Mouse (Mus musculus) embryonic facial prominence, embryonic 10.5 days (tissue): ENCODE measurements around the gene Il9. TPM values are rescaled to one million over a fixed set of nuclear protein-coding genes. Genes with fewer than 3 reads are reported as not detected.

ENCODE experiments used
- DNase-seq: peaks from one replicate; pipeline ENCODE4 v3.0.0-alpha.2; 2017; ENCODE audit warnings: low spot score
- H3K27ac ChIP-seq: fragments of 300-500 bp; sonication (generic); replicated peaks from 2 replicates; pipeline ENCODE4 v1.5.1; 2016; ENCODE audit warnings: mild to moderate bottlenecking
- H3K27me3 ChIP-seq: fragments of 300-500 bp; sonication (generic); replicated peaks from 2 replicates; pipeline ENCODE4 v1.6.1; 2016; ENCODE audit warnings: low read depth, mild to moderate bottlenecking; ENCODE audit not compliant: poor library complexity, severe bottlenecking
- H3K36me3 ChIP-seq: fragments of 300-500 bp; sonication (generic); replicated peaks from 2 replicates; pipeline ENCODE4 v1.6.1; 2016; ENCODE audit warnings: mild to moderate bottlenecking, moderate library complexity
- H3K4me1 ChIP-seq: fragments of 300-500 bp; sonication (generic); 2 replicates; pipeline ENCODE4 v1.6.1; 2016
- H3K4me3 ChIP-seq: fragments of 300-500 bp; sonication (generic); 2 replicates; pipeline ENCODE4 v1.5.1; 2016; ENCODE audit warnings: mild to moderate bottlenecking, moderate library complexity
- H3K9me3 ChIP-seq: fragments of 300-500 bp; sonication (generic); 2 replicates; pipeline ENCODE4 v1.6.1; 2016; ENCODE audit warnings: mild to moderate bottlenecking
- WGBS: fragments of 180-500 bp; shearing (Covaris S2); methylation state at CpG from one replicate; pipeline ENCODE4 v1.1.7; 2016; 5-methylcytosine and 5-hydroxymethylcytosine counted together
- polyA plus RNA-seq: library from polyadenylated mRNA; unstranded; fragments of >200 nt; fragmentation: Nextera tagmentation; extraction: Ambion mirVana; gene quantifications from 2 replicates; pipeline ENCODE4 v1.2.1, GENCODE M21; 2016

Il9 gene
- polyA plus RNA-seq, 1 experiment from 2014 or later = not detected

- Histone ChIP-seq H3K27me3 (no peaks in the 10 kb centered on the region), H3K27ac (no peak overlapping the region), H3K4me3 (no peak overlapping the region), H3K4me1 (no peaks in the 10 kb centered on the region), H3K9me3 (no peaks in the 10 kb centered on the region), H3K36me3 (no peaks in the 10 kb centered on the region)
- DNase-seq = no peak
- WGBS = 78% methylated on average over 6 of the region's 6 CpGs
Observed at GRCm38 (mm10) chr13:56501866-56502420, 19.9 kb upstream of the Il9 start.

- Histone ChIP-seq H3K4me1 (no peaks in the 10 kb centered on the region), H3K27ac (no peak overlapping the region), H3K4me3 (no peak overlapping the region), H3K9me3 (no peaks in the 10 kb centered on the region), H3K36me3 (no peaks in the 10 kb centered on the region), H3K27me3 (no peaks in the 10 kb centered on the region)
- DNase-seq = no peak
- WGBS = 90% methylated on average over 8 of the region's 8 CpGs
Observed at GRCm38 (mm10) chr13:56500636-56501035, 18.6 kb upstream of the Il9 start.

GRCm38 (mm10) chr13:56500132-56500531 lies 18.1 kb upstream of the Il9 start:
- H3K4me1 ChIP-seq = no peaks in the 10 kb centered on the region
- H3K9me3 ChIP-seq = no peaks in the 10 kb centered on the region
- no peak overlapping the region for H3K4me3 ChIP-seq
- no peak for DNase-seq
- H3K36me3 ChIP-seq = no peaks in the 10 kb centered on the region
- H3K27me3 ChIP-seq = no peaks in the 10 kb centered on the region
- no peak overlapping the region for H3K27ac ChIP-seq
- WGBS = 77% methylated on average over 3 of the region's 3 CpGs

- H3K27me3 ChIP-seq = no peaks in the 10 kb centered on the region
- WGBS = 72% methylated on average over 3 of the region's 3 CpGs
- no peak for DNase-seq
- no peaks in the 10 kb centered on the region for H3K9me3 ChIP-seq
- H3K4me3 ChIP-seq = no peak overlapping the region
- 0 out of 2 replicates have a peak, but pooled peaks cover 3% of the 10 kb centered on the region for H3K4me1 ChIP-seq
- no peak overlapping the region for H3K27ac ChIP-seq
- no peaks in the 10 kb centered on the region for H3K36me3 ChIP-seq
Observed at GRCm38 (mm10) chr13:56494440-56494839, 12.4 kb upstream of the Il9 start.

- H3K36me3 ChIP-seq = no peaks in the 10 kb centered on the region
- H3K9me3 ChIP-seq = no peaks in the 10 kb centered on the region
- no peaks in the 10 kb centered on the region for H3K27me3 ChIP-seq
- no peaks in the 10 kb centered on the region for H3K4me1 ChIP-seq
- DNase-seq = no peak
- no peak overlapping the region for H3K27ac ChIP-seq
- H3K4me3 ChIP-seq = no peak overlapping the region
- 72% methylated on average over 5 of the region's 5 CpGs for WGBS
Observed at GRCm38 (mm10) chr13:56488012-56488411, 6.0 kb upstream of the Il9 start.

- no peak for DNase-seq
- Histone ChIP-seq H3K4me1 (peaks cover 18% of the 10 kb centered on the region), H3K9me3 (no peaks in the 10 kb centered on the region), H3K27me3 (no peaks in the 10 kb centered on the region), H3K27ac (no peak overlapping the region; the same call in 1 of the 2 replicates), H3K4me3 (no peak overlapping the region), H3K36me3 (no peaks in the 10 kb centered on the region)
- WGBS = 83% methylated on average over 6 of the region's 6 CpGs
Observed at GRCm38 (mm10) chr13:56478027-56478426, 4.0 kb downstream of the Il9 start.

- H3K36me3 ChIP-seq = no peaks in the 10 kb centered on the region
- no peak overlapping the region for H3K4me3 ChIP-seq
- H3K27me3 ChIP-seq = no peaks in the 10 kb centered on the region
- WGBS = 39% methylated on average over 6 of the region's 6 CpGs
- peaks cover 18% of the 10 kb centered on the region for H3K4me1 ChIP-seq
- no peaks in the 10 kb centered on the region for H3K9me3 ChIP-seq
- DNase-seq = no peak
- no peak overlapping the region for H3K27ac ChIP-seq
Observed at GRCm38 (mm10) chr13:56477271-56477670, 4.8 kb downstream of the Il9 start.

GRCm38 (mm10) chr13:56476790-56477189 lies 5.3 kb downstream of the Il9 start:
- Histone ChIP-seq H3K4me3 (no peak overlapping the region), H3K27me3 (no peaks in the 10 kb centered on the region), H3K4me1 (peaks cover 18% of the 10 kb centered on the region), H3K9me3 (no peaks in the 10 kb centered on the region), H3K27ac (peak overlapping the region; percentile 40; the same call in 1 of the 2 replicates), H3K36me3 (no peaks in the 10 kb centered on the region)
- DNase-seq = no peak
- WGBS = 62% methylated on average over 5 of the region's 5 CpGs

- Histone ChIP-seq H3K4me3 (no peak overlapping the region), H3K4me1 (peaks cover 18% of the 10 kb centered on the region), H3K36me3 (no peaks in the 10 kb centered on the region), H3K27me3 (no peaks in the 10 kb centered on the region), H3K27ac (no peak overlapping the region), H3K9me3 (no peaks in the 10 kb centered on the region)
- DNase-seq = peak; percentile 56
- WGBS = 35% methylated on average over 4 of the region's 4 CpGs
Observed at GRCm38 (mm10) chr13:56475363-56475762, 6.7 kb downstream of the Il9 start.

- peaks cover 13% of the 10 kb centered on the region for H3K4me1 ChIP-seq
- H3K9me3 ChIP-seq = no peaks in the 10 kb centered on the region
- H3K4me3 ChIP-seq = no peak overlapping the region
- H3K27me3 ChIP-seq = no peaks in the 10 kb centered on the region
- no peak overlapping the region for H3K27ac ChIP-seq
- WGBS = 90% methylated on average over 9 of the region's 9 CpGs
- DNase-seq = no peak
- no peaks in the 10 kb centered on the region for H3K36me3 ChIP-seq
Observed at GRCm38 (mm10) chr13:56472661-56473060, 9.4 kb downstream of the Il9 start.

- no peak for DNase-seq
- Histone ChIP-seq H3K36me3 (no peaks in the 10 kb centered on the region), H3K4me1 (peaks cover 6% of the 10 kb centered on the region), H3K27ac (no peak overlapping the region), H3K27me3 (no peaks in the 10 kb centered on the region), H3K9me3 (no peaks in the 10 kb centered on the region), H3K4me3 (no peak overlapping the region)
- 81% methylated on average over 9 of the region's 9 CpGs for WGBS
Observed at GRCm38 (mm10) chr13:56471951-56472350, 10.1 kb downstream of the Il9 start.

GRCm38 (mm10) chr13:56471211-56471610 lies 10.8 kb downstream of the Il9 start:
- no peaks in the 10 kb centered on the region for H3K4me1 ChIP-seq
- WGBS = 86% methylated on average over 6 of the region's 6 CpGs
- no peak for DNase-seq

GRCm38 (mm10) chr13:56468536-56468935 lies 13.5 kb downstream of the Il9 start:
- Histone ChIP-seq H3K9me3 (no peaks in the 10 kb centered on the region), H3K4me3 (no peak overlapping the region), H3K36me3 (no peaks in the 10 kb centered on the region), H3K27ac (no peak overlapping the region), H3K27me3 (no peaks in the 10 kb centered on the region), H3K4me1 (peaks cover 5% of the 10 kb centered on the region; the same call in 1 of the 2 replicates)
- no peak for DNase-seq
- 91% methylated on average over 4 of the region's 4 CpGs for WGBS

More at GRCm38 (mm10) chr13:56471211-56471610, 10.8 kb downstream of the Il9 start:
- Histone ChIP-seq H3K4me3 (no peak overlapping the region), H3K27me3 (no peaks in the 10 kb centered on the region), H3K27ac (no peak overlapping the region), H3K9me3 (no peaks in the 10 kb centered on the region), H3K36me3 (no peaks in the 10 kb centered on the region)
